Mouse (Mus musculus) embryonic facial prominence, embryonic 15.5 days (tissue): ENCODE measurements around the gene Pom121. TPM values are rescaled to one million over a fixed set of nuclear protein-coding genes. Genes with fewer than 3 reads are reported as not detected.

ENCODE experiments used
- ATAC-seq: fragments of 200-750 bp; cut with Nextera tagmentation; 2 replicates; pipeline ENCODE4 v1.8.0; 2017; ENCODE audit warnings: low read depth, moderate TSS enrichment; ENCODE audit not compliant: insufficient number of reproducible peaks, low FRiP score, low TSS enrichment
- H3K27ac ChIP-seq: fragments of 300-500 bp; sonication (generic); replicated peaks from 2 replicates; pipeline ENCODE4 v1.5.1; 2015; ENCODE audit warnings: mild to moderate bottlenecking, inconsistent platforms
- H3K27me3 ChIP-seq: fragments of 300-500 bp; sonication (generic); 2 replicates; pipeline ENCODE4 v1.6.1; 2015; ENCODE audit warnings: inconsistent platforms
- H3K36me3 ChIP-seq: fragments of 300-500 bp; sonication (generic); 2 replicates; pipeline ENCODE4 v1.6.1; 2015; ENCODE audit warnings: mild to moderate bottlenecking, inconsistent platforms
- H3K4me1 ChIP-seq: fragments of 300-500 bp; sonication (generic); 2 replicates; pipeline ENCODE4 v1.6.1; 2015; ENCODE audit warnings: inconsistent platforms
- H3K4me2 ChIP-seq: fragments of 300-500 bp; sonication (generic); replicated peaks from 2 replicates; pipeline ENCODE4 v1.6.1; 2015; ENCODE audit warnings: mild to moderate bottlenecking, inconsistent platforms
- H3K4me3 ChIP-seq: fragments of 300-500 bp; sonication (generic); replicated peaks from 2 replicates; pipeline ENCODE4 v1.5.1; 2015; ENCODE audit warnings: mild to moderate bottlenecking, inconsistent platforms
- H3K9ac ChIP-seq: fragments of 300-500 bp; sonication (generic); 2 replicates; pipeline ENCODE4 v1.6.1; 2015; ENCODE audit warnings: inconsistent platforms
- H3K9me3 ChIP-seq: fragments of 300-500 bp; sonication (generic); replicated peaks from 2 replicates; pipeline ENCODE4 v1.6.1; 2016; ENCODE audit warnings: inconsistent platforms
- WGBS: fragments of 180-500 bp; shearing (Covaris S2); methylation state at CpG from one replicate; pipeline ENCODE4 v1.1.7; 2015; 5-methylcytosine and 5-hydroxymethylcytosine counted together
- polyA plus RNA-seq: library from polyadenylated mRNA; unstranded; fragments of >200 nt; fragmentation: Nextera tagmentation; extraction: Ambion mirVana; gene quantifications from 2 replicates; pipeline ENCODE4 v1.2.1, GENCODE M21; 2015

The Pom121 gene
- polyA plus RNA-seq, 1 experiment from 2014 or later, result 13.5 TPM

DNA sequence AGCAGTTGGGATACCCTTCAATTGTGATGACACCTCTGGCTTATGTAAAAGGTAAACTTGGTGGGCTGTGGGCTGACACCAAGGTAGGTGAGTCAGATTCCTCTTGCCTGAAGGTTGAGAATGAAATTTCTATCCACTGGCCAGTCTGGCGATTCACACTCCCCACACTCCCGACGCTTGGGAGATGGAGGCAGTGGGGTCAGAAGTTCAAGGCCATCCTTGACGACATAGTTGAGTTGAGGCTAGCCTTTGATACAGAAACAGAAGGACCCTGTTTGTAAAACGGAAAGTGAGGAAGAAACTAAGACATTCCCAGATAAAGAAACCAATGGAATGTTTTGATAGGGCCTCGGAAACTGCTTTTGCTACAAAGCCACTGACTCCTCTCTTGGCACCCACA, 5.0 kb upstream of the Pom121 start:
- H3K9ac ChIP-seq, result no peak overlapping the region
- no peaks in the 10 kb centered on the region for H3K36me3 ChIP-seq
- no peak overlapping the region for H3K27ac ChIP-seq
- no peaks in the 10 kb centered on the region for H3K9me3 ChIP-seq
- H3K27me3 ChIP-seq, result no peaks in the 10 kb centered on the region
- H3K4me1 ChIP-seq, result peaks cover 5% of the 10 kb centered on the region; the same call in 1 of the 2 replicates
- 67% methylated on average over 6 of the region's 6 CpGs for WGBS
- no peak for ATAC-seq
- no peak overlapping the region for H3K4me2 ChIP-seq
- H3K4me3 ChIP-seq, result no peak overlapping the region

DNA sequence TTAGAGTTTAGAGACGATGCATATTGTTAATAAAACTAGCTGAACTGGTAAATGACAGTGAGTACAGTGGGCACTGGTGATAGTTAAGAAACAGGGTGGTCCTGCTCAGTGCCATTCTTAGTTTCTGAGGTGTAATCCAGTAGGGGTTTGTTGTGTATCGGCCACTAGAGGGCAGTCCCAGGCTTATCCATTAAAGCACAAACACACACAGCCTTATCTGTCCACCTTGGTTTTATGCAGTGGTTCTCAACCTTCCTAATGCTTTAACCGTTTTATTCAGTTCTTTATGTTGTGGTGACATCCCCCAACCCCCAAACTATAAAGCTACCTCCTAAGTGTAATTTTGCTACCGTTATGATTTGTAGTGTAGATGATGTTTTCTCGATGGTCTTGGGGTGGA, 1.5 kb upstream of the Pom121 start:
- H3K4me3 ChIP-seq, result no peak overlapping the region
- no peak for ATAC-seq
- peaks cover 16% of the 10 kb centered on the region for H3K4me1 ChIP-seq
- H3K9me3 ChIP-seq, result no peaks in the 10 kb centered on the region
- no peak overlapping the region for H3K27ac ChIP-seq
- peaks cover 14% of the 10 kb centered on the region for H3K36me3 ChIP-seq
- H3K27me3 ChIP-seq, result no peaks in the 10 kb centered on the region
- H3K9ac ChIP-seq, result no peak overlapping the region
- H3K4me2 ChIP-seq, result no peak overlapping the region
- WGBS, result 53% methylated on average over 5 of the region's 5 CpGs

DNA sequence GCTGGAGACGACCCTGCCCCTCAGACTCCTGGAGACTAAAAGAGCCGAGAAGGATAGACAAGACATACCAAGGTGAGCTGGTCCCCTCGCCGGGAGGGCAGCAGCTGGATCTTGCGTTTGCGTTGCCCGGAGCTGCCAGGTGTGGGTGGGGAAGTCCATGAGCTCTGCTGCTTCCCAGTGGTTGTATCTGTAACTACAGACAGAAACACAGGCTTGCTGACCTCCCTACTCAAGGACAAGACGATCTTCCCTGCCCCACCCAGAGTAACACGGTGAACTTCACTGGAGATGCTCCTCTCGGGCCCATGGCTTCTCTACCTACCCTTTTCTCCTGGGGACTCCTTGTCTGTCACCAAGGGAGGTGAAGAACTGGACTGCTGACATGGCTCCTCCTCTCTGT, 10.6 kb downstream of the Pom121 start:
- no peak overlapping the region for H3K9ac ChIP-seq
- no peak overlapping the region for H3K4me2 ChIP-seq
- H3K36me3 ChIP-seq, result peaks cover 93% of the 10 kb centered on the region
- 84% methylated on average over 10 of the region's 10 CpGs for WGBS
- H3K27me3 ChIP-seq, result no peaks in the 10 kb centered on the region
- H3K4me1 ChIP-seq, result no peaks in the 10 kb centered on the region
- H3K4me3 ChIP-seq, result no peak overlapping the region
- ATAC-seq, result no peak
- H3K27ac ChIP-seq, result no peak overlapping the region
- H3K9me3 ChIP-seq, result no peaks in the 10 kb centered on the region

DNA sequence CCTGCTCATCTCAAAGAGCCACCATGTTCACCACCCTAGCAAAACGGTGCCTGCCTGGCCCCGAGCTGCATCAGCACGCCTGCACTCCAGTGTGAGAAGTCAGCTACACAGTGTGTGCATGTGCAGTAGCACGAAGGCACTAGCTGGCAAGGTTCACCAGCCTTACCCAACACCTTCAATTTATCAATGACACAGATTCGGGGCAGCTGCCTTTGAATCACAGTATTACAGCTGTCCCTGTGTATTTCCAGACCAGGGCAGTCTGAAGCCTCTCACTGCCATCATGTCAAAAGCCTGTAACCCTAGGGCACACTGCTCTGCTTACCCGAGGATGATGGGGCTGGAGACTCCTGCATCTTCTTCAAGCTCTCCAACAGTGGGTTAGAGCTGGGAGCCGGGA, 11.6 kb downstream of the Pom121 start:
- Histone ChIP-seq H3K9me3 (no peaks in the 10 kb centered on the region), H3K27me3 (no peaks in the 10 kb centered on the region), H3K4me3 (no peak overlapping the region), H3K4me2 (no peak overlapping the region), H3K27ac (no peak overlapping the region), H3K36me3 (peaks cover 94% of the 10 kb centered on the region), H3K4me1 (no peaks in the 10 kb centered on the region), H3K9ac (no peak overlapping the region)
- WGBS, result 90% methylated on average over 7 of the region's 7 CpGs
- ATAC-seq, result no peak

DNA sequence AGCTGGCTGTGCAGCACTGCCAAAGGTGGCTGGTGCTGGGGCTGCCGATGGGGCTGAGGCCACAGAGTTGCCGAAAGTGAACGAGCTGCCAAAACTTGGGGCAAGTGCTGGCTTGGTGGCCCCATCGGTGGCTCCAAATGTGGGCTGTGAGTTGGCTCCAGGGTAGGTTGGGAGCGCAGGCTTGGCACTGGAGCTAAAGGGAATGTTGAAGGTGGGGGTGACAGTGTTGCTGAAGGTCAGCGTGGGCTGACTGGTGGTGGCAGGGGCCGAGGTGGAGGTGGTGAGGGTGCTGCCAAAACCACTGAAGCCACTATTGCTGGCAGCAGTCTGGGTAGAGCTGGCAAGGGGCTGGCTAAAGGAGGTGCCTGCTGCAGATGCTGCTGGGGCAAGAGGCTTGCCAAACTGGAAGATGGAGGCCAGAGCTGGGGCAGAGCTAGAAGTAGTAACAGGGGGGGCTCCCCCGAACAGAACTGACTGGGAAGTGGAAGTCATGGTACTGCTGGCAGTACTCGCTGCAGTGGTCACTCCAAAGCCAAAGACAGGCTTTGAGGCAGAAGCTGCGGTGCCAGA, 12.9 kb downstream of the Pom121 start:
- Histone ChIP-seq H3K4me1 (no peaks in the 10 kb centered on the region), H3K36me3 (peaks cover 93% of the 10 kb centered on the region), H3K27me3 (no peaks in the 10 kb centered on the region), H3K4me3 (no peak overlapping the region), H3K9ac (no peak overlapping the region), H3K27ac (no peak overlapping the region), H3K4me2 (no peak overlapping the region), H3K9me3 (no peaks in the 10 kb centered on the region)
- ATAC-seq, result no peak
- 93% methylated on average over 10 of the region's 10 CpGs for WGBS

DNA sequence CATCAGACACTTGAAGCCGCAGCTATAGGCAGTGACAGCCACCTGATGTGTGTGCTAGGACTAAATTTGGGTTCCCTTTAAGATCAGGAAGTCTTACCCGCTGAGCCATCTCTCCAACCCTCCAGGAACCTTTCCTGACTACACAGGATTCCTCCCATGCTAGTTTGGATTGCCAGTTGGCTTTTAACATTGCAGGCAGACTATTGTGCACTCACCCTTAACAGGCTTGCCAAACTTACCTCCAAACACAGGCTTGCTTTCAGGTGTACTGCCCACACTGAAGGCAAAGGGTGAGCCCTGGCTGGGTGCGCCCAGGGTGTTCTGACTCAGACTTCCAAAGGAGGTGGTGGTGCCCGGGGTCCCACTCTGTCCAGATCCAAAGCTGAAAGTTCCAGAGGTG, 13.7 kb downstream of the Pom121 start:
- Histone ChIP-seq H3K9ac (no peak overlapping the region), H3K36me3 (peaks cover 97% of the 10 kb centered on the region), H3K4me1 (no peaks in the 10 kb centered on the region), H3K27ac (no peak overlapping the region), H3K4me2 (no peak overlapping the region), H3K27me3 (no peaks in the 10 kb centered on the region), H3K9me3 (no peaks in the 10 kb centered on the region), H3K4me3 (no peak overlapping the region)
- ATAC-seq, result no peak
- 88% methylated on average over 4 of the region's 4 CpGs for WGBS

DNA sequence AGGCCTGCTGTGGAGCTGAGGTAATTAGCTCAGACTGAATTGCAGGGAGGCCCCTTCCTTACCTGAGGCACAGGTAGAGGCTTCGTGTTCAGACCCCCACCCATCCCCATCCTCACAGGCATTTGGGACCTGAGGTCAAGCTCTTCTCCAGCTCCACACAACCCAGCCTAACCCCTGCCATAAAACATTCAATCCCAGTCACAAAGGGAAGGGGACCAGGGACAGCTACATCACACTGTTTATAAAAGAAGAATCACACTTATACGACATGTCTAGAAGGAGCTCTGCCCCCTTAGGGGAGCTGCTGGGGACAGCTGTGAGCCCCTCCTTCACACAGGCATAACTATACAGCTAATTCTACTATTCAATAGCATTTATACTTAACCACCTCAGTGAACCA, 18.0 kb downstream of the Pom121 start:
- no peak overlapping the region for H3K4me3 ChIP-seq
- no peak for ATAC-seq
- no peak overlapping the region for H3K9ac ChIP-seq
- 64% methylated on average over 2 of the region's 2 CpGs for WGBS
- no peak overlapping the region for H3K27ac ChIP-seq
- no peaks in the 10 kb centered on the region for H3K9me3 ChIP-seq
- peaks cover 8% of the 10 kb centered on the region; the same call in 1 of the 2 replicates for H3K4me1 ChIP-seq
- H3K27me3 ChIP-seq, result no peaks in the 10 kb centered on the region
- H3K36me3 ChIP-seq, result peaks cover 96% of the 10 kb centered on the region
- H3K4me2 ChIP-seq, result no peak overlapping the region

DNA sequence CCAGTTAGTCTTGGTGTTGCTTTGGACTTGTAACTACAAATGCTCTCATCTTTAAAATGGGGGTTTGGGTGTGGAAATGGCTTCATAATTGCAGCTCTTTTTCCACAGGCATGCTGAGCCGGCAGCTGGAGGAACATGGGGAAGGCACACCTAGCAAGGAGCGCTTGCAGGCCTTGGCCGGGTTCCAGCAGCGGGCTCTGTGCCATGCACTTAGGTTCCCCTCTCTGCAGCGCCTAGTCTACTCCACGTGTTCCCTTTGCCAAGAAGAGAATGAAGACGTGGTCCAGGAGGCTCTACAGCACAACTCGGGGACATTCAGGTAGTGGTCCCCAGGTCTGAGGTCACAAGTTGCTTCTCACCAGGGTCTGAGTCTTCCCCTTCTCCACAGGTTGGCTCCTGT, 19.2 kb downstream of the Pom121 start:
- Histone ChIP-seq H3K27ac (peak overlapping the region; percentile 39; the same call in 1 of the 2 replicates), H3K27me3 (no peaks in the 10 kb centered on the region), H3K4me2 (no peak overlapping the region), H3K9me3 (no peaks in the 10 kb centered on the region), H3K9ac (no peak overlapping the region), H3K36me3 (peaks cover 85% of the 10 kb centered on the region), H3K4me3 (no peak overlapping the region), H3K4me1 (peaks cover 15% of the 10 kb centered on the region)
- WGBS, result 53% methylated on average over 8 of the region's 8 CpGs
- ATAC-seq, result peak; percentile 44; the same call in 1 of the 2 replicates

DNA sequence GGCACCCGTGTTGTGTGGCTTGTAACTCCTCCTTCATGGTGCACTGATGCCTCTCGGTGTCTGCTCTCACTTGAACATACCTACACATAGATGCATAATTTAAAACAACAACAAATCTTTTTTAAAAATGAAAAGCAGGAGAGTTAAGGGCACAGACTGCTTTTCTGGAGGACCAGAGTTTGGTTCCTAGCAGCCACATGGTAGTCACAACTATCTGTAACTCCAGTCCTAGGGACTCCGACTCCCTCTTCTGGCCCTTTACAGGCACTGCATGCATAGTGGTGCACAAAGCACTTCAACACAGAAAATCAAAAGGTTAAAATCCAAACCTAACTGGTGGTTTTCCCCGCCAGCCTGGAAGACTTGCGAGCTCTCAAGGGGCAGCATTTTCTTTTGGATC, 20.7 kb downstream of the Pom121 start:
- no peak for ATAC-seq
- Histone ChIP-seq H3K9me3 (no peaks in the 10 kb centered on the region), H3K4me2 (no peak overlapping the region), H3K36me3 (peaks cover 70% of the 10 kb centered on the region), H3K4me1 (peaks cover 15% of the 10 kb centered on the region), H3K4me3 (no peak overlapping the region), H3K27me3 (no peaks in the 10 kb centered on the region), H3K9ac (no peak overlapping the region), H3K27ac (no peak overlapping the region)
- WGBS, result 93% methylated on average over 5 of the region's 5 CpGs

DNA sequence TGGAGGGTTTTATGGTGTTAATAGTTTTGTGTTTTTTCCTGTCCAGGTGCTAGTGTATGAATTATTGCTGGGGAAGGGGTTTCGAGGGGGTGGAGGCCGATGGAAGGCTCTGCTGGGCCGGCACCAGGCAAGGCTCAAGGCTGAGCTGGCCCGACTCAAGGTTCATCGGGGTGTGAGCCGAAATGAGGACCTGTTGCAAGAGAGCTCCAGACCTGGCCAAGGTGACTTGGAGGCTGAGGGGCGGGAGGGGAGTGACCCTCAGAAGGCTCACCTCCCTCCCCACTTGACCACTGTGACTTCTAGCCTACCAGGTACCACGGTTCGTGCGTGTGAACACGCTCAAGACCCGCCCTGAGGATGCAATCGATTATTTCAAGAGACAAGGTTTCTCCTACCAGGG, 23.2 kb downstream of the Pom121 start:
- ATAC-seq, result no peak
- no peaks in the 10 kb centered on the region for H3K9me3 ChIP-seq
- peaks cover 15% of the 10 kb centered on the region for H3K4me1 ChIP-seq
- H3K4me3 ChIP-seq, result no peak overlapping the region; the same call in 1 of the 2 replicates
- WGBS, result 93% methylated on average over 13 of the region's 13 CpGs
- H3K9ac ChIP-seq, result no peak overlapping the region
- H3K27ac ChIP-seq, result no peak overlapping the region
- H3K27me3 ChIP-seq, result no peaks in the 10 kb centered on the region
- peaks cover 47% of the 10 kb centered on the region for H3K36me3 ChIP-seq
- H3K4me2 ChIP-seq, result no peak overlapping the region; the same call in 1 of the 2 replicates

DNA sequence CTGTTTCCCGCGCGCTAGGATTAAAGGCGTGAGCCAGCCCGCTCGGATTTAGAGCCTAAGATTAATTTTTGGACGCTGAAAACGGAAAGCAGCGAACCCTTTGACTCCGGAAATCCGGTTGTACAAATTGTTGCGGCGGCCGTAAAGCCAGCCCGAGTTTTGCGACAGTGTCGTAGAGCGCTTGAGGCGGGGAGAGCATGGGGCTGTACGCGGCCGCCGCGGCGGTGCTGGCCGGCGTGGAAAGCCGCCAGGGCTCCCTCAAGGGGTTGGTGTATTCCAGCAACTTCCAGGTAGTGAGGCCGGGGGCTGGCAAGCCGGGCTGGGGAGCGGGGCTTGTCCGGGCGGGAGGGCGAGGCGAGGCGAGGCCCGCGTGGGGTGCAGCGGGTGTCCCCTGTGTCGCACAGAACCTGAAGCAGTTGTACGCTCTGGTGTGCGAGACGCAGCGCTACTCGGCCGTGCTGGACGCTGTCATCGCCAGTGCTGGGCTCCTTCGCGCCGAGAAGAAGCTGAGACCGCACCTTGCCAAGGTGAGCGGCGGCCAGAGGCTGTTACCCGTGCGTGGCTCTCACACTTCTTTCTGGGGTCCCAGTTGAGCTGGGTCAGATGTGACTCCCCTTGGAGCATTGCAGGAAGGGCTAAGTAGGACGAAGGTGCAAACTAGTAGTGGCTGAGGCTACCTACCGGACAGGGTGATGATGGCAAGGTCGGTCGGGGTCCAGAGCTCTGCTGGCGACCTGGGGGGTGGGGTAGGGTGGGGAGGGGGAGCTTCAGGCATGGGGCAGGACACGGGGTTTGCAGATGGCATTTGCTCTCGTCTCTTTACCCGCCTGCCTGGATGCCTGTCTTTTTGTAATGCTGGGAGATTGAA, 24.3 kb downstream of the Pom121 start, which contains the start of gene Nsun5:
Nsun5 (plus strand) TSS at position 167 of the 868 bp plus-strand sequence.
- Histone ChIP-seq H3K27me3 (no peaks in the 10 kb centered on the region), H3K27ac (peak within 1 kb of the TSS; percentile 89), H3K36me3 (peaks cover 36% of the 10 kb centered on the region), H3K9me3 (no peaks in the 10 kb centered on the region), H3K4me1 (peaks cover 14% of the 10 kb centered on the region), H3K4me2 (peak within 1 kb of the TSS; percentile 82), H3K9ac (peak within 1 kb of the TSS; percentile 90), H3K4me3 (peak within 1 kb of the TSS; percentile 94)
- ATAC-seq, result 0 out of 2 replicates have a peak, but pooled peaks have one; percentile 41
- under 1% methylated on average over 64 of the region's 64 CpGs for WGBS
